Mouse (Mus musculus) midbrain, embryonic 10.5 days (tissue): Measurements from ENCODE around the gene Nacc2. TPM values are rescaled to one million over a fixed set of nuclear protein-coding genes. Genes with fewer than 3 reads are reported as not detected.
A peak's percentile ranks its signal among the peaks of the same experiment; 100 is the strongest.

Experiments used
- DNase-seq: peaks from one replicate; pipeline ENCODE4 v3.0.0-alpha.2; 2017; ENCODE audit warnings: low spot score
- H3K27ac ChIP-seq: fragments of 300-500 bp; sonication (generic); replicated peaks from 2 replicates; pipeline ENCODE4 v1.5.1; 2016; ENCODE audit warnings: mild to moderate bottlenecking
- H3K27me3 ChIP-seq: fragments of 300-500 bp; sonication (generic); 2 replicates; pipeline ENCODE4 v1.6.1; 2016; ENCODE audit warnings: low read depth, mild to moderate bottlenecking; ENCODE audit not compliant: poor library complexity, severe bottlenecking
- H3K36me3 ChIP-seq: fragments of 300-500 bp; sonication (generic); 2 replicates; pipeline ENCODE4 v1.6.1; 2016; ENCODE audit warnings: mild to moderate bottlenecking, moderate library complexity
- H3K4me1 ChIP-seq: fragments of 300-500 bp; sonication (generic); 2 replicates; pipeline ENCODE4 v1.6.1; 2016
- H3K4me3 ChIP-seq: fragments of 300-500 bp; sonication (generic); 2 replicates; pipeline ENCODE4 v1.5.1; 2016; ENCODE audit warnings: mild to moderate bottlenecking, moderate library complexity
- H3K9me3 ChIP-seq: fragments of 300-500 bp; sonication (generic); replicated peaks from 2 replicates; pipeline ENCODE4 v1.6.1; 2016; ENCODE audit warnings: mild to moderate bottlenecking
- WGBS: fragments of 180-500 bp; shearing (Covaris S2); methylation state at CpG from one replicate; pipeline ENCODE4 v1.1.7; 2016; 5-methylcytosine and 5-hydroxymethylcytosine counted together
- polyA plus RNA-seq: library from polyadenylated mRNA; unstranded; fragments of >200 nt; fragmentation: Nextera tagmentation; extraction: Ambion mirVana; gene quantifications from 2 replicates; pipeline ENCODE4 v1.2.1, GENCODE M21; 2016

Nacc2 gene
- polyA plus RNA-seq, 1 experiment from 2014 or later, result 4.3 TPM

GRCm38 (mm10) chr2:26108237-26108636 is 14.8 kb downstream of the Nacc2 start:
- 85% methylated on average over 6 of the region's 6 CpGs for WGBS
- no peaks in the 10 kb centered on the region for H3K36me3 ChIP-seq
- H3K4me3 ChIP-seq, result no peak overlapping the region
- H3K4me1 ChIP-seq, result no peaks in the 10 kb centered on the region
- H3K27me3 ChIP-seq, result no peaks in the 10 kb centered on the region
- no peaks in the 10 kb centered on the region for H3K9me3 ChIP-seq
- H3K27ac ChIP-seq, result no peak overlapping the region
- no peak for DNase-seq

GRCm38 (mm10) chr2:26107011-26107410 is 16.0 kb downstream of the Nacc2 start:
- H3K27ac ChIP-seq, result no peak overlapping the region
- H3K4me1 ChIP-seq, result no peaks in the 10 kb centered on the region
- H3K36me3 ChIP-seq, result no peaks in the 10 kb centered on the region
- no peaks in the 10 kb centered on the region for H3K27me3 ChIP-seq
- no peaks in the 10 kb centered on the region for H3K9me3 ChIP-seq
- 88% methylated on average over 8 of the region's 8 CpGs for WGBS
- no peak for DNase-seq
- no peak overlapping the region for H3K4me3 ChIP-seq

- no peaks in the 10 kb centered on the region for H3K36me3 ChIP-seq
- no peaks in the 10 kb centered on the region for H3K9me3 ChIP-seq
- H3K4me1 ChIP-seq, result no peaks in the 10 kb centered on the region
- no peak for DNase-seq
- no peak overlapping the region for H3K27ac ChIP-seq
- H3K4me3 ChIP-seq, result no peak overlapping the region
- no peaks in the 10 kb centered on the region for H3K27me3 ChIP-seq
- WGBS, result 88% methylated on average over 2 of the region's 2 CpGs
These were observed 16.8 kb downstream of the Nacc2 start for GRCm38 (mm10) chr2:26106233-26106632.

- no peak overlapping the region for H3K4me3 ChIP-seq
- no peaks in the 10 kb centered on the region for H3K9me3 ChIP-seq
- H3K4me1 ChIP-seq, result peaks cover 6% of the 10 kb centered on the region
- no peaks in the 10 kb centered on the region for H3K27me3 ChIP-seq
- DNase-seq, result no peak
- WGBS, result 76% methylated on average over 4 of the region's 4 CpGs
- H3K27ac ChIP-seq, result no peak overlapping the region
- H3K36me3 ChIP-seq, result no peaks in the 10 kb centered on the region
These were observed 22.7 kb downstream of the Nacc2 start for GRCm38 (mm10) chr2:26100296-26100695.

- DNase-seq, result no peak
- H3K27ac ChIP-seq, result no peak overlapping the region
- H3K36me3 ChIP-seq, result no peaks in the 10 kb centered on the region
- H3K4me1 ChIP-seq, result peaks cover 6% of the 10 kb centered on the region
- H3K27me3 ChIP-seq, result no peaks in the 10 kb centered on the region
- H3K9me3 ChIP-seq, result no peaks in the 10 kb centered on the region
- WGBS, result 85% methylated on average over 1 of the region's 1 CpGs
- H3K4me3 ChIP-seq, result no peak overlapping the region
These were observed 23.2 kb downstream of the Nacc2 start for GRCm38 (mm10) chr2:26099851-26100250.

GRCm38 (mm10) chr2:26099260-26099659 is 23.8 kb downstream of the Nacc2 start:
- Histone ChIP-seq H3K36me3 (no peaks in the 10 kb centered on the region), H3K9me3 (no peaks in the 10 kb centered on the region), H3K27ac (no peak overlapping the region), H3K4me3 (no peak overlapping the region), H3K4me1 (peaks cover 6% of the 10 kb centered on the region), H3K27me3 (peaks cover 2% of the 10 kb centered on the region; the same call in 1 of the 2 replicates)
- DNase-seq, result no peak
- 94% methylated on average over 5 of the region's 5 CpGs for WGBS

- WGBS, result 83% methylated on average over 7 of the region's 7 CpGs
- no peak for DNase-seq
These were observed 29.1 kb downstream of the Nacc2 start for GRCm38 (mm10) chr2:26093897-26094296.

GRCm38 (mm10) chr2:26091771-26092393 is 31.1 kb downstream of the Nacc2 start:
- Histone ChIP-seq H3K27me3 (peaks cover 57% of the 10 kb centered on the region), H3K4me1 (peaks cover 20% of the 10 kb centered on the region), H3K4me3 (peak overlapping the region; percentile 85), H3K27ac (peak overlapping the region; percentile 87), H3K9me3 (no peaks in the 10 kb centered on the region), H3K36me3 (no peaks in the 10 kb centered on the region)
- peak; percentile 64 for DNase-seq
- WGBS, result 2% methylated on average over 24 of the region's 24 CpGs

More at GRCm38 (mm10) chr2:26093897-26094296, 29.1 kb downstream of the Nacc2 start:
- Histone ChIP-seq H3K4me1 (peaks cover 26% of the 10 kb centered on the region), H3K27ac (no peak overlapping the region), H3K27me3 (peaks cover 55% of the 10 kb centered on the region), H3K9me3 (no peaks in the 10 kb centered on the region), H3K36me3 (no peaks in the 10 kb centered on the region), H3K4me3 (no peak overlapping the region)

- DNase-seq, result peak; percentile 66
- 1% methylated on average over 39 of the region's 39 CpGs for WGBS
- peaks cover 20% of the 10 kb centered on the region for H3K4me1 ChIP-seq
- H3K27me3 ChIP-seq, result peaks cover 57% of the 10 kb centered on the region
- H3K4me3 ChIP-seq, result peak overlapping the region; percentile 85
- no peaks in the 10 kb centered on the region for H3K9me3 ChIP-seq
- H3K36me3 ChIP-seq, result no peaks in the 10 kb centered on the region
- peak overlapping the region; percentile 87 for H3K27ac ChIP-seq
These were observed 31.9 kb downstream of the Nacc2 start for GRCm38 (mm10) chr2:26090876-26091770.

GRCm38 (mm10) chr2:26089005-26089404 is 34.0 kb downstream of the Nacc2 start:
- Histone ChIP-seq H3K36me3 (no peaks in the 10 kb centered on the region), H3K9me3 (no peaks in the 10 kb centered on the region), H3K27ac (no peak overlapping the region), H3K27me3 (peaks cover 53% of the 10 kb centered on the region), H3K4me3 (no peak overlapping the region), H3K4me1 (peaks cover 20% of the 10 kb centered on the region)
- no peak for DNase-seq
- 79% methylated on average over 2 of the region's 2 CpGs for WGBS

- WGBS, result 80% methylated on average over 4 of the region's 4 CpGs
- Histone ChIP-seq H3K27ac (no peak overlapping the region), H3K4me1 (peaks cover 13% of the 10 kb centered on the region), H3K9me3 (no peaks in the 10 kb centered on the region), H3K4me3 (no peak overlapping the region), H3K27me3 (peaks cover 33% of the 10 kb centered on the region), H3K36me3 (no peaks in the 10 kb centered on the region)
- DNase-seq, result no peak
These were observed 36.0 kb downstream of the Nacc2 start for GRCm38 (mm10) chr2:26086926-26087600.

- 80% methylated on average over 4 of the region's 4 CpGs for WGBS
- H3K27me3 ChIP-seq, result peaks cover 28% of the 10 kb centered on the region
- H3K36me3 ChIP-seq, result no peaks in the 10 kb centered on the region
- no peak for DNase-seq
- H3K4me3 ChIP-seq, result no peak overlapping the region
- no peak overlapping the region for H3K27ac ChIP-seq
- peaks cover 7% of the 10 kb centered on the region for H3K4me1 ChIP-seq
- H3K9me3 ChIP-seq, result no peaks in the 10 kb centered on the region
These were observed 36.5 kb downstream of the Nacc2 start for GRCm38 (mm10) chr2:26086505-26086904.
